Mouse (Mus musculus) neural tube, embryonic 10.5 days (tissue): ENCODE measurements around the gene St5.

ENCODE experiments used
- DNase-seq: peaks from one replicate; pipeline ENCODE4 v3.0.0-alpha.2; 2017; ENCODE audit warnings: low spot score; ENCODE audit errors: extremely low spot score

Gene St5

GRCm38 (mm10) chr7:109703190-109704015 is at the start of gene St5, which contains the start of gene Akip1:
TSS of gene St5 (minus strand) at chr7:109703605.
TSS of gene Akip1 (plus strand) at chr7:109703690.
- DNase-seq, result peak; percentile 98

DNA sequence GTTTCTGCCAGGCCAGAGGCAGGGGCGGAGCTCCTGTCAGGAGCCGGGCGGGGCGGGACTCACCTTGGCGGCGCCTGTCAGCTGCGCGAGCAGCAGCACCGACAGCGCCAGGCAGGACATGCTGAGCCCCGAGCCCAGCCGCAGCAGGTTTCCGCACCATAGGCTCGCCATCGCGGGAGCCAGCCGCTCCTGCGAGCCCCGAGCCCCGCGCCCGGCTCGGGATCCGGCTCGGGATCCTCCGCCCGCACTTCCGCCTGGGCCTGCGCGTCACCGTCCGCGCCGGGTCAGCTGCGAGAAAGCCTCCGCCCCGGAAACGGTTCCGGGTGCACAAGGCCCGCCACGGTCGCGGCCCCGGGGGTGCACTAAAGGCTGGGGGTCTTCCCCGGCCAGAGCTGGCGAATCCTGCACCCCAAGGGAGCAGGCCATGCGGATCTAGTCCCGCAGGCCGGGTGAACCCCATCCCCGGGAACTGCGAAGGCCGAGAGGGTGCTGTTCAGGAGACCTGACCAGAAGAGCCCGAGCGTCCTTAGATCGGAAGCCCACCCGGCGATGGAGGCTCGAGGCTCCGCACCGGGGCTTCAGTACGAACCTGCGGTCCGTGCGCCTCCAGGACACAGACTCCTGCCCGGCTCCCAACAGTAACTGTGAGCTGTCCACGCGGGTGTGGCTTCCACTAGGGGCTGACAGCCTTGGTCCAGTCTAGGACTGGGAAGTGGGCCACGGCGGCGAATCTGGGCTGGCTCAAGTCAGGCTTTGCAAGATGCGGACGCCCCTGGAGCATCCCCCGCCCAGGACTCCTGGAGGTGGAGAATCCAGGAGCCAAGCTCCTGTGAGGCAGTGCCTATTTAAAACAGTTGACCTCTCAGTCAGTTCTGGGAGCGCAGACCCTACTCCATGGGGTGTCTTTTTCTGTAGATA is 48.9 kb upstream of the St5 start, which contains the start of gene Tmem9b:
Tmem9b (minus strand) TSS at position 868 of the 918 bp plus-strand sequence.
- DNase-seq, result peak; percentile 86

DNA sequence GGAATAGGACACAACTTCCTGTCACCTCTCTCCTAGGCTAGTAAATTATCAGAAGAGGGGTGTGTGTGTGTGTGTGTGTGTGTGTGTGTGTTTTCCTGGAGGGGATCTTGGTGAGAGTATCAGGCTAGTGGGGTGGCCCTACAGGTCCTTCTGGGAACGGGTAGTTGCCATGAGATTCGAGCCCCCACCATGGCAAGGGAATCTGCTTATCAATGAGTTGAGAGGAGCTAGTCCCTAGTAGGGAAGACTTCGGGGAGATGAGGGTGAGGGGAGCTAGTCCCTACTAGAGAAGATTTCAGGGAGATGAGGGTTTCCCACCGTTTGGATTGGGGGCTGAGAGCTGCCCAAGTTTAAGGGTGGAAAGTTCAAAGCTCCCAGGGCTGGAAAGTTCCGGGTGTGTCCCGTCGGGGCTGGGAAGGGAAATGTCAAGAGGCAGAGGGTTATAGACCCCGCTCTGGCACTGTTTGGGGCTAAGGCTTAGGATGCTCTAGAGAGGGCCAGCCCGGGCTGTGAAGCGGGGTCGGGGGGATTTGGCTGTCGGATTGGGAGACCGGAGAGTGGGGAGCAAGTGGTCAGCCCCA is 48.1 kb upstream of the St5 start:
- DNase-seq, result no peak

DNA sequence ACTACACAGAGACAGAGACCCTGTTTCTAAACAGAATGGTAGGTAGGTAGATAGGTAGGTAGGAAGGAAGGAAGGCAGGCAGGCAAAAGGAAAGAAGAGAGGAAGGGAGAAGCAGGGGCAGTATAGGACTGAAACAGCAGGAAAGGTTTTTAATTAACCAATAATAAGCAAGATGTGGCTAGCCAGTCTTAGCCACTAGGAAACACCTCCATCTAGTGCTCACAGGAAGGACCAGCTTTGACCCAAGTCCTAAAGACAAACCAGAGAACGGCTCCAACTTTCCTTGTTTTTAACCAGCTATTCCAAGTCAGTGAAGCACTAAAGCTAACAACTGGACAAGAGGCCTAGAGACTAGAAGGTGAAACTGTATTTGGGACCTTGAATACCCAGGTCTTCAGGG is 44.3 kb upstream of the St5 start:
- no peak for DNase-seq

GRCm38 (mm10) chr7:109741703-109742102 is 38.3 kb upstream of the St5 start:
- no peak for DNase-seq

- DNase-seq, result no peak
Measured at GRCm38 (mm10) chr7:109741060-109741459, 37.7 kb upstream of the St5 start.

DNA sequence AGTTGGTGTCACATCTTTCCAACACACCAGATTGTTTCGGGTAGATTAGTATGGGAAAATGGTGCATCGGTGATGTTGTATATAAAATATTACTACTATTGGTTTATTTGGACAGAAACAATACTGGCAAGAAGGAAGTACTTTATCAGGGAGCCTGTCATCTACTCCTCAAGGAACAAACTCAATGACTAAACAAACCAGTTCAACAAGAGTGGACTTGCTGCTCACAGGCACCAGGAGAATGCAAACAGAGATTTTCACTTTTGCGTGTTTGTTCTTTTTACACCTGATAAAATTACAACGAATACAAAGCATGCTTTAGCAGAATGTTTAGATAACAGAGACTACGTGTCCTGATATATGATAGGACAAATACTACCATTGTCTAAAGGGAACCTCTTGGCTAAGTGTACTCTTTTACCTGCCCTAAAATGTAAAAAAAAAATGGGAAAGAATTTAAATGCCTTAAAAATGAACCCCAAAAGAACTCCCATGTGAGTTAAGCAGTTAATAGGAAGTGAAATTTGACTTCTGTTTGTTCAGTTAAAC is 36.5 kb upstream of the St5 start:
- no peak for DNase-seq

- DNase-seq, result no peak
Measured at GRCm38 (mm10) chr7:109734806-109735205, 31.4 kb upstream of the St5 start.

DNA sequence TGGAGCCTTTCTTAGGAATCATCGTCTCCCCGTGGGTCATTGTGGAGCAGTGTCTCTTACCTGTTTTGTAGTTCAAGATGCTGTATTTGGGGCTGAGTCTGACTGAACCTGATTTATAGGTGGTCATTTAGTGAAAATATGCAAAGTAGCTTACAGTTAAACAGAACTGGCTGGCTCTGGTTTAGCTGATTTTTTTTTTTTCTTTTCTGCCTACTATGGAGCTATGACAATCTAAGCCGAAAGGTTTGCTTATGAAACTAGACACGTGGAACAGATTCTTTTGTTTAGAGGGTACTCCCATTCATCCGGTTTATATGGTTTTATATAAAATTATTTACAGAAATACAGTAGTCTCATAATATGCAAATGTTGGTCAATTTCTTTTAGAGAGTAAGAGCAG is 28.2 kb upstream of the St5 start, which contains the start of gene Ascl3:
Ascl3 (minus strand) TSS at position 101 of the 400 bp plus-strand sequence.
- DNase-seq, result no peak

DNA sequence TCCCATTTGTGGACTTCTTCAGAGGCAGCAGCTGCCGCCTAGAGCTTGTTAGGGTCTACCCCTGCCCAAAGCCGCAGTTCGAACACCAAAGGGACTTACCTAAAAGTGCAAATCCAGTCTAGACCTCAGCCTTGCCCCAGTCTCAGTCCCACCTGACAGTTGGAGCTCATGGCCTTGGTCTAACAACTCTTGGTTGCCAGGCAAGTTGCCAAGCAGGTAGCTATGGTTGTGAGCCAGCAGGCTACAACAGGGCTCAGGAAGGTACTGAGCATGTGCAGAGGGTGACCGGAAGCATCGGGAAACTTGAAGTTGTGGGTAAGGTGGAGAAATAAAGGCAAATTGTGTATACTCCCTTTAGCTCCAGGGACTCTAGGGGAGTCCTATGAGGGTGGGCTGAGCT is 20.3 kb upstream of the St5 start, which contains the start of gene BC051019:
BC051019 (minus strand) TSS at position 154 of the 400 bp plus-strand sequence.
- DNase-seq, result no peak

DNA sequence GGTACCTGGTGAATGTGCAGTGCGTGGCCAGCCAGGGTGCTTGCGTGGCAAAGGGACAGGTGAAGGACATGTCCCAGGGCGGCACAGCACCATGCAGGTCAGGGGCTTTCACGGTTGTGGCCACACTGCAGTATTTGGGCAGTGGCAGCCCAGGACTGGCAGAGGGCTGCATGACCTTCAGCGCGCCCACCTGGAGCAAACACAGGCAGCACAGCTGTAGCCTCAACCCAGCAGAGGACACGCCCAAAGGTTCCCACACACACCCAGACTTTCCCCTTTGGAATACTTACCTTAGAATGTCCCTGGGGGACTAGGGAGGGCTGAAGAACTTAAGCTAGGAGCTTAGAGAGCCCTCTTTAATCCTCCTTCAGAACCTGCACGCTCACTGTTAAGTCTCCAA is 19.7 kb upstream of the St5 start:
- no peak for DNase-seq

GRCm38 (mm10) chr7:109722618-109723017 is 19.2 kb upstream of the St5 start:
- no peak for DNase-seq

DNA sequence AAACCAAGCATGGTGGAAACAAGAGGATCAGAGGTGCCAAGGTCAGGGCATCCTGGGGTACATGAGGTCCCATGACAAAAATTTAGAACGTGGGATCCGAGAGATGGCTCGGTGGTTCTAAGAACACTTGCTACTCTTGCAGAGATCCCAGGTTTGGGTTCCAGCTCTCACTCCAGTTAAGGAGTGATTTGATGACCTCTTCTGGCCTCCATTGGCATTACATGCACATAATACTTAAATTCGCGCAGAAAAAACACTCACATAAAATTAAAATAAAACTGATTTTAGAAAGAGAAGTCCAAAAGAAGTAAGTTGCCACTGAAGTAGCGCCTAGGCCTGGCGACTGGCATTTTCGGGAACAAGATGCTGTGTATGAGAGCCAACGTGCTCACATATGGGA is 15.9 kb upstream of the St5 start:
- peak; percentile 17 for DNase-seq

DNA sequence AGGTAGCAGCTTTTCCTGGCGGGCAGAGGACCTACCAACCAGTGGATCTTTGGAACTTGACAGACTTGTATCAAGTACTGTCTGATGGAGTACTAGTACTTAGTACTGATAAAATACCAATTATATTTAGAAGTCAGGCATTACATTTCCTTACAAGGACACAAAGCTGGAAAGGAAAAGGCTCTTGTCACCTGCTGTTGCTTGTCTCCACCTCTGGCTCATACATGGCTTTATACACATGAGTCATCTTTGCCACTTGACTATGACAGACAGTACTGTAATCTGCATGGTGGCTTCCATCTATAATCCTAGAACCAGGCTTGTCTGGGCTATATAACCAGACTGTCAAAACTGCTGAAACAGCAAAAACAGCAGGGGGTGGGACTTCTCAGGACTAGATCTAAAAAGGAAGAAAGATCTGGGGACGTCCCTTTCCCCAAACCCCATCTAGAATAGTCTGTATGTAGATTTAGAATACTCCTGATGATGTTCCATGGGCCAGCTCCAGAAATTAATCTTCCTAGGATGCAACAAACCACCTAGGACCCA is 10.1 kb upstream of the St5 start:
- no peak for DNase-seq

DNA sequence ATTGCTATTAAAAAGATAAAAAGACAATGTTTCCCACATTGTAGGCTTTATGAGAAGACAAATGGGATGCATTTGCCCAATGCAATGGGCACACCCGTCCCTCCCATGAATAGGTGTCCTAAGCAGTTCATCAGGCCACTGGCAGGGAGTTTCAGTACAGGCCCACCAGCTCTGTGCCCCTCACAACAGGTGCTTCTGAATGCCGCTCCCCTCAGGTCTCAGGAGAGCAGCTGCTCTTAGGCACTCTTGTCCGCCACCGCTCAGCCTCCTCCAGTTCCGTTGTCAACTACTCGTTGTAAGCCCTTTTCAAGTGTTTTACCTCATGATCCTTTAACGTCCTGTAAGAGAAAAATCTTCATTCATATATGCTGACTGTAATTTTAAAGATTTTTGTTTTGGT is 8.8 kb upstream of the St5 start:
- no peak for DNase-seq

- DNase-seq, result no peak
Measured at GRCm38 (mm10) chr7:109710069-109710468, 6.7 kb upstream of the St5 start.

DNA sequence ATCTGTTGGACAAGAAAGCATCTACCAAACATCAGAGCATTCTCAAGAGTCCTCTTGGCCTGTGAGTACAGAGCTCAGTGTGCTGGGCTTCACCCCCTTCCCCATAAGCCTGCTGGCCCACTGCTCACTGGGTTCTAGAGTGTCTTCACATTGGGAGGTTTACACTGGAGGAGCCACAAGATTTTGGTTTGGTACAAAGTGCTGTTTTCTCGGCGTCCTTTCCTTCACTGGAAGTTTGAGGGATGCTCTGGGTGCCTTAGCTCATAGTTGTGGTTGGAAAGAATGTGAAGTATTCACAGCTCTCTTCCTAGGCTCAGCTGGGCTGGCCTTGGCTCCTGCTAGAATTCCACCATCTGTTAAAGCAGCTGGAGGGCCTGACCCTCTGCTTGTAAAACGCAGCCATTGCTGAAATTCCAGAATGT is 5.6 kb upstream of the St5 start:
- no peak for DNase-seq

- DNase-seq, result peak; percentile 18
Measured at GRCm38 (mm10) chr7:109707023-109707785, 3.8 kb upstream of the St5 start.

GRCm38 (mm10) chr7:109704461-109704860 is 1.1 kb upstream of the St5 start:
- DNase-seq, result no peak

DNA sequence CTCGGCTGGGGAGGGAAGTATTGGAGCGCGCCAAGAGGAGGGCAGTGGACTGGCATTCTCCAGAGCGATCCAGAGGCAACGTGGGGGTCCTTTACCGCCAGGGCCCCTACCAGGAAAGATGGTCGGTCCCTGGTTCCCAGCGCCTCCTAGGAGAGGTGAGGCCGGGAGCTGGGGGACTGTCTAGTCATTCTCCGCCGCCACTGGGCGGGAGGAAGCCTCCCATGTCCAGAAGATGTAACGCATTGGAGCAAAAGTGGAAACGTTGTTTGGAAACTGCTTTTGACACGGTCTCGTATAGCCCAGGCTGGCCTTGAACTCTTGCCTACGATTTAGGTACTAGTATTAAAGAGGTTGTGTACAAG is 592 bp upstream of the St5 start:
- no peak for DNase-seq
